Mouse (Mus musculus): ENCODE data around the gene Igsf9. TPM values are rescaled to one million over a fixed set of nuclear protein-coding genes. Genes with fewer than 3 reads are reported as not detected.
A peak's percentile ranks its signal among the peaks of the same experiment; 100 is the strongest.

The Igsf9 gene
- polyA plus RNA-seq, 1 experiment from 2014 or later = 69.7 TPM

- H3K9me3 ChIP-seq = no peaks in the 10 kb centered on the region
- peaks cover 16% of the 10 kb centered on the region for H3K27me3 ChIP-seq
- 88% methylated on average over 10 of the region's 10 CpGs for WGBS
- H3K27ac ChIP-seq = no peak overlapping the region
- H3K36me3 ChIP-seq = peaks cover 64% of the 10 kb centered on the region
- no peak overlapping the region for H3K4me3 ChIP-seq (replicated peaks)
- peaks cover 24% of the 10 kb centered on the region for H3K4me1 ChIP-seq (replicated peaks)
- no peak for ATAC-seq (ENCODE audit: insufficient number of reproducible peaks, insufficient read depth, low FRiP score, low TSS enrichment, low read depth)
- no peak overlapping the region for H3K9ac ChIP-seq (replicated peaks)
- no peak overlapping the region for H3K4me2 ChIP-seq
These were observed 15.8 kb downstream of the Igsf9 start for GRCm38 (mm10) chr1:172497428-172497827.

GRCm38 (mm10) chr1:172499765-172500441 lies 18.3 kb downstream of the Igsf9 start, which contains the start of gene Tagln2:
Tagln2 (plus strand) TSS chr1:172500047.
- H3K4me1 ChIP-seq (replicated peaks) = peaks cover 49% of the 10 kb centered on the region
- H3K27me3 ChIP-seq = peaks cover 16% of the 10 kb centered on the region
- H3K27ac ChIP-seq = peak within 1 kb of the TSS; percentile 35
- H3K9me3 ChIP-seq = no peaks in the 10 kb centered on the region
- peaks cover 40% of the 10 kb centered on the region for H3K36me3 ChIP-seq
- H3K4me3 ChIP-seq (replicated peaks) = peak within 1 kb of the TSS; percentile 55
- peak; percentile 30 for ATAC-seq (ENCODE audit: insufficient number of reproducible peaks, insufficient read depth, low FRiP score, low TSS enrichment, low read depth)
- peak within 1 kb of the TSS; percentile 77 for H3K4me2 ChIP-seq
- peak within 1 kb of the TSS; percentile 56 for H3K9ac ChIP-seq (replicated peaks)
- 2% methylated on average over 30 of the region's 30 CpGs for WGBS

GRCm38 (mm10) chr1:172500451-172501370 lies 19.1 kb downstream of the Igsf9 start:
- peaks cover 40% of the 10 kb centered on the region for H3K36me3 ChIP-seq
- no peaks in the 10 kb centered on the region for H3K9me3 ChIP-seq
- H3K4me1 ChIP-seq (replicated peaks) = peaks cover 52% of the 10 kb centered on the region
- peak; percentile 15; the same call in 1 of the 2 replicates for ATAC-seq (ENCODE audit: insufficient number of reproducible peaks, insufficient read depth, low FRiP score, low TSS enrichment, low read depth)
- peak overlapping the region; percentile 56 for H3K9ac ChIP-seq (replicated peaks)
- H3K4me3 ChIP-seq (replicated peaks) = peak overlapping the region; percentile 55
- peak overlapping the region; percentile 35 for H3K27ac ChIP-seq
- H3K4me2 ChIP-seq = peak overlapping the region; percentile 77
- WGBS = 2% methylated on average over 56 of the region's 56 CpGs
- H3K27me3 ChIP-seq = peaks cover 16% of the 10 kb centered on the region

- Histone ChIP-seq H3K36me3 (peaks cover 40% of the 10 kb centered on the region), H3K27ac (no peak overlapping the region; the same call in 1 of the 2 replicates), H3K9me3 (no peaks in the 10 kb centered on the region), H3K4me3 (replicated peaks) (peak overlapping the region; percentile 55), H3K9ac (replicated peaks) (peak overlapping the region; percentile 56; the same call in 1 of the 2 replicates), H3K4me2 (peak overlapping the region; percentile 77), H3K27me3 (peaks cover 16% of the 10 kb centered on the region), H3K4me1 (replicated peaks) (peaks cover 52% of the 10 kb centered on the region)
- peak; percentile 19; the same call in 1 of the 2 replicates for ATAC-seq (ENCODE audit: insufficient number of reproducible peaks, insufficient read depth, low FRiP score, low TSS enrichment, low read depth)
- 42% methylated on average over 13 of the region's 13 CpGs for WGBS
These were observed 20.0 kb downstream of the Igsf9 start for GRCm38 (mm10) chr1:172501371-172502144.

GRCm38 (mm10) chr1:172502145-172503110 lies 20.8 kb downstream of the Igsf9 start:
- H3K27ac ChIP-seq = peak overlapping the region; percentile 73
- peak overlapping the region; percentile 39 for H3K4me2 ChIP-seq
- H3K4me1 ChIP-seq (replicated peaks) = peaks cover 57% of the 10 kb centered on the region
- H3K27me3 ChIP-seq = peaks cover 16% of the 10 kb centered on the region
- 41% methylated on average over 12 of the region's 13 CpGs for WGBS
- no peaks in the 10 kb centered on the region for H3K9me3 ChIP-seq
- peaks cover 32% of the 10 kb centered on the region for H3K36me3 ChIP-seq
- 0 out of 2 replicates have a peak overlapping the region, but pooled peaks have one; percentile 4 for H3K4me3 ChIP-seq (replicated peaks)
- no peak for ATAC-seq (ENCODE audit: insufficient number of reproducible peaks, insufficient read depth, low FRiP score, low TSS enrichment, low read depth)
- no peak overlapping the region for H3K9ac ChIP-seq (replicated peaks)

- H3K4me3 ChIP-seq (replicated peaks) = no peak overlapping the region
- H3K4me1 ChIP-seq (replicated peaks) = peaks cover 57% of the 10 kb centered on the region
- no peaks in the 10 kb centered on the region for H3K9me3 ChIP-seq
- peaks cover 16% of the 10 kb centered on the region for H3K27me3 ChIP-seq
- peak overlapping the region; percentile 39 for H3K4me2 ChIP-seq
- WGBS = 35% methylated on average over 14 of the region's 14 CpGs
- peaks cover 23% of the 10 kb centered on the region for H3K36me3 ChIP-seq
- ATAC-seq (ENCODE audit: insufficient number of reproducible peaks, insufficient read depth, low FRiP score, low TSS enrichment, low read depth) = no peak
- peak overlapping the region; percentile 73 for H3K27ac ChIP-seq
- H3K9ac ChIP-seq (replicated peaks) = no peak overlapping the region
These were observed 21.8 kb downstream of the Igsf9 start for GRCm38 (mm10) chr1:172503111-172503997.

GRCm38 (mm10) chr1:172504756-172505155 lies 23.2 kb downstream of the Igsf9 start:
- Histone ChIP-seq H3K9me3 (no peaks in the 10 kb centered on the region), H3K27ac (no peak overlapping the region), H3K4me2 (no peak overlapping the region), H3K4me1 (replicated peaks) (peaks cover 56% of the 10 kb centered on the region), H3K9ac (replicated peaks) (no peak overlapping the region), H3K27me3 (peaks cover 16% of the 10 kb centered on the region), H3K36me3 (peaks cover 17% of the 10 kb centered on the region; the same call in 1 of the 2 replicates), H3K4me3 (replicated peaks) (no peak overlapping the region)
- no peak for ATAC-seq (ENCODE audit: insufficient number of reproducible peaks, insufficient read depth, low FRiP score, low TSS enrichment, low read depth)
- WGBS = 86% methylated on average over 8 of the region's 8 CpGs

- peaks cover 39% of the 10 kb centered on the region for H3K4me1 ChIP-seq (replicated peaks)
- no peak overlapping the region for H3K4me2 ChIP-seq
- peaks cover 3% of the 10 kb centered on the region; the same call in 1 of the 2 replicates for H3K27me3 ChIP-seq
- peaks cover 17% of the 10 kb centered on the region; the same call in 1 of the 2 replicates for H3K36me3 ChIP-seq
- no peak overlapping the region for H3K9ac ChIP-seq (replicated peaks)
- no peak overlapping the region for H3K4me3 ChIP-seq (replicated peaks)
- 52% methylated on average over 5 of the region's 5 CpGs for WGBS
- no peak overlapping the region for H3K27ac ChIP-seq
- ATAC-seq (ENCODE audit: insufficient number of reproducible peaks, insufficient read depth, low FRiP score, low TSS enrichment, low read depth) = no peak
- no peaks in the 10 kb centered on the region for H3K9me3 ChIP-seq
These were observed 25.4 kb downstream of the Igsf9 start for GRCm38 (mm10) chr1:172507001-172507400.

- no peaks in the 10 kb centered on the region for H3K9me3 ChIP-seq
- H3K4me2 ChIP-seq = no peak overlapping the region
- H3K4me3 ChIP-seq (replicated peaks) = no peak overlapping the region
- no peak overlapping the region for H3K27ac ChIP-seq
- H3K36me3 ChIP-seq = peaks cover 17% of the 10 kb centered on the region; the same call in 1 of the 2 replicates
- H3K4me1 ChIP-seq (replicated peaks) = peaks cover 33% of the 10 kb centered on the region
- 87% methylated on average over 3 of the region's 3 CpGs for WGBS
- no peaks in the 10 kb centered on the region for H3K27me3 ChIP-seq
- H3K9ac ChIP-seq (replicated peaks) = no peak overlapping the region
- no peak for ATAC-seq (ENCODE audit: insufficient number of reproducible peaks, insufficient read depth, low FRiP score, low TSS enrichment, low read depth)
These were observed 26.1 kb downstream of the Igsf9 start for GRCm38 (mm10) chr1:172507701-172508100.
